Mouse (Mus musculus) gonadal fat pad, adult 2 months (tissue): Measurements from ENCODE around the gene Rnf24. TPM values are rescaled to one million over a fixed set of nuclear protein-coding genes. Genes with fewer than 3 reads are reported as not detected.
"Not testable (repeated sequence)": the region's sequence is repeated elsewhere in the genome, so short reads cannot be mapped to it uniquely, and the experiment has no call there.

ENCODE experiments used
- DNase-seq: peaks from one replicate; pipeline ENCODE4 v3.0.0-alpha.2; 2012; ENCODE audit warnings: low read depth
- polyA plus RNA-seq: library from polyadenylated mRNA; depleted of rRNA; stranded (reverse); fragments of >200 nt; gene quantifications from 2 replicates; pipeline ENCODE4 v1.2.3, GENCODE M21; 2012

Rnf24 gene
- polyA plus RNA-seq, 1 experiment: 8.5 TPM

DNA sequence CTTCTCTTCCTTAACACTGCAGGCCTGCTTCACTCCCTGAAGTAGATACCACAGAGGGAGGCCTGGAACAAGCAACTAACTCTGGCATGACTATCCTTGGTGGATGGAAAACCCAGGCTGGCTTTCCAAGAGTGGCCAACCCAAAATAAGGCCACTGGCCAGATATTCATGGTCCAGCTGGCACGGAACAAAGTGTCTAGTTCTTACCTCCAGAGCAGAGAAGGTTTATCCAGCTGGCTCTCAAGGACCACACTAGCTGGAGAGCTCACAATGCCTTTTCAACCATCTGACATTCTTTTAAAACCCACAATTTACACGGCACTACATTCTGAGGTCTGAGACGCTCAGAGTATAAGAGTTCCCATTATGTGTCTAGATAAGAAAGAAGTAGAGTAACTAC lies 8.2 kb downstream of the Rnf24 start:
- no peak for DNase-seq

DNA sequence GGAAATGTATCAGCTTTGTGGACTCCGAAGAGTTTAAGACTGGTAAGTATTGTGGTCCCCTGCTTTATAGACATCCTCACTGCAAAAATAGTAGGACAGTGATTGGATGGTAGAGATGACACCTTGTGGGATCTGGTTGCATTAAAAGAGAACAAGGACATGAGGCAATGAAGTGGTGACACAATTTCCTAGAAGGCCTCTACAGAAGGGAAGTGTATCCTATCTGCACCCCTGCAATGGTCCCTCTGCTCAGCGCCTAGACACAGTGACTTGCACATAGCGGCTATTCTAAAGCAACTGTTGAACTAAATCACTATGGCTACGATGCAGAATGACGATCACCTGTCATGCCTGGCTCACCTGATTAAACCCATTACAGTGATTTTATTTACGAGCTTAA lies 15.1 kb downstream of the Rnf24 start:
- no peak for DNase-seq

DNA sequence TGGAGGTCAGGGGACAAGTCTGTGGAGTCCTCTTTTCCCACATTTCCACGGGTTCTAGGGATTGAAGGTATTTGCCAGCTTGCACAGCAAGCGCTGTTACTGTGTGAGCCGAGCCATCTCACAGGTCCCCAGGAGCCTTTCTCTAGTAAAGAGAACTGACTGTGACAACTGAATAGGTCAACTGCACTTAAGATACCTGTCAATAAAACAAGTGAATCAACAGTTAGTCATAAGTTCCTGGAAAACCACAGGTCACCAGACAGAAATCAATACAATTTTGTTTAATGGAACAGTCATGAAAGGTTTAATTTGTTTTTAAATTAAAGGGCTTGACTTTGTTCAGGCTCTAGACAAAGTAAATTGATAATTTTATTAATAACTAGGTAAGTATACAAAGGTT lies 22.1 kb downstream of the Rnf24 start:
- DNase-seq: no peak

DNA sequence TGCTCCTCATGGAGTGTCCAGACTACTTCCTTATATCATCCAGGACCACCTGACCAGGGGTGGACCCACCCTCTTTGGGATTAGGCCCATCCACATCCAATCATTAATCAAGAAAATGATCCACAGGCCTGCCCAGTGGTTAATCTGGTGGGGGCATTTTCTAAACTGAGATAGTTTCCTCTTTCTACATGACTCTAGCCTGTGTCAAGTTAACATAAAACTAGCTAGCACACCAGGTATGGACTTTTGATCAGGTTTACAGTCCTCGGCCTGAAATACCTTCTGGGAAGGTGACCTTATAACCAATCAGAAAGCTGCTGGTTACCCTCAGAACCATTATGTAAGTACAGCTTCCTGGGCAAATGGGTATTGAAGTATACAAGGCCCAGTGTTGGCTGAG lies 23.7 kb downstream of the Rnf24 start:
- DNase-seq: no peak

DNA sequence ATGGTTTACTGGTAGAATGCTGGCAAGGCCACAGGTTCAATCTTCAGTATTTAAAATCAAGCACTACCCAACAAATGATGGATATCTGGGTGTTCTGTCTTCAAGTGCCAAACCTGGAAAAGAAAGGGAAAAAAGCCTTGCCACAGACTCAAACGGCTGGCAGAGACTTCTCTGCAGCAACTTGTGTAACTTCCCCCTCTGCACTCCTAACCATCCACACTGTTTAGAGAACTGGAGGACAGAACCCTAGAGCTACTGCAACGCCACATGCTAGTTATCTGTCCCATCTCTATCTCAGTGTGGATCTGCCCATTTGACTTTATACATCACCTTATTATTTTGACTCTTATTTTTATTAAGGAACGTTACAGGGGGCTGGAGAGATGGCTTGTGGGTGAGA lies 26.6 kb downstream of the Rnf24 start:
- no peak for DNase-seq

DNA sequence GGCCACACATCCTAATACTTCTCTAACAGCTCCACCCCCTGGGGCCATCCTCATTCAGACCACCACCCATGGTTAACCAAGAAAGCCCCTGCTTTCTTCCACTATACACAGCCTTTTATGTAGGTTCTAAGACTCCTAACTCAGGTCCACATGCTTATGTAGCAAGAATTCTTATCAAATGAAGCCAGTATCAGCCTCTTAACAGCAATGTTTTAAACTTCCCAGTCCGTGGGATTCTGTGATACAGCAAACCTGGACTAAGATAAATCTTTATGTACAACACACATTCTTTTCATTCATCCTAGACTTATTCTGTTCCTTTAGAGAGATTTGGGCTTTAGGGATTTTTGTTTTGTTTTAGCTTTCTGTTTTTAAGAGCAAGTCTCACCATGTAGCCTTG lies 29.0 kb downstream of the Rnf24 start:
- DNase-seq: no peak

DNA sequence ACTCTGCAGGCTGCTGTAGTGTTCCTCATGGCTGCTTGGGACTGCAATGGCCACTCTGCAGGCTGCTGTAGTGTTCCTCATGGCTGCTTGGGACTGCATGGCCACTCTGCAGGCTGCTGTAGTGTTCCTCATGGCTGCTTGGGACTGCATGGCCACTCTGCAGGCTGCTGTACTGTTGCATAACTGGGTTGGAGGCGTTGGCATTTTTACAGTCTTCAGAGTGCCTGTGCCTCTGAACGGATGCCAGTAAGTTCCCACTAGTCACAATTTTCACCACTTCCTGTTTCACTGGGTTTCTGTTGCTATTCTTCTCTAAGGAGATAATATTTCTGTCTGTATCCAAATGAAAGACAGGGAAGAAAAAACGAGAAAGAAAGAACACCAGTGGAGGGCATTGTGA lies 31.5 kb downstream of the Rnf24 start:
- not testable (repeated sequence) for DNase-seq

DNA sequence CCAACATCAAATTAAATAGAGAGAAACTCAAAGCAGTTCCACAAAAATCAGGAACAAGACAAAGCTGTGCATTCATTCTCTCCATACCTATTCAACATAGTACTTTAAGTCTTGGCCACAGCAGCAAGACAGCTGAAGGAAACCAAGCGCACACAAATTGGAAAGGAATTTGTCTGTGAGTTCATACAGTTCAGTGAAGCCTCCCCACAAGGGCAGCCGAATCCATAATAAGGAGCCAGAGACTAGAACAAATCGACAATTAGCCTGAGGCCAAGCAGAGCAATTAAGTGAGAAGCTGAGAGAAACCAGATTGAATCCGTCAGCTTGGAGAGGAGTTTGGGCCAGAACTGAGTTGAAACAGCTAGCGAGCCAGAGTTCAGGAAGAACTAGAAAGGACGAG lies 33.3 kb downstream of the Rnf24 start:
- no peak for DNase-seq

DNA sequence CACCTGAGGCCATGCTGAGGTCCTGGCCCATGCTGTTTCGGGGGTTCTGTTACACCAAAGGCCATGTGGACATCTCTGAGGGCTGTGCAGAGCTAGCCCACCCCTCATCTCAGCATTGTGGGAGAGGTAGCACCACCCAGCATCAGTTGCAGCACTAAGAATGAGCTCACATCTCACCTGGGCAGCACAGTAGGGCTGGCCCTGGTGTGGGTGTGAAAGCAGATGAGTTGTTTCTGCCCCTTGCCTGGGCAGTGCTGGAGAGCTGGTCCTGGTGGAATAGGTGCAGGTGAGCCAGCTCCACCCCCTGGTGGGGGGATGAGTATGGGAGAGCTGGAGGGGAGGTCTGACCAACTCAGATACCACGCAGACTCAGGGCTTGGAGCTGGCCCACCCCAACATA lies 36.5 kb downstream of the Rnf24 start:
- DNase-seq: no peak

DNA sequence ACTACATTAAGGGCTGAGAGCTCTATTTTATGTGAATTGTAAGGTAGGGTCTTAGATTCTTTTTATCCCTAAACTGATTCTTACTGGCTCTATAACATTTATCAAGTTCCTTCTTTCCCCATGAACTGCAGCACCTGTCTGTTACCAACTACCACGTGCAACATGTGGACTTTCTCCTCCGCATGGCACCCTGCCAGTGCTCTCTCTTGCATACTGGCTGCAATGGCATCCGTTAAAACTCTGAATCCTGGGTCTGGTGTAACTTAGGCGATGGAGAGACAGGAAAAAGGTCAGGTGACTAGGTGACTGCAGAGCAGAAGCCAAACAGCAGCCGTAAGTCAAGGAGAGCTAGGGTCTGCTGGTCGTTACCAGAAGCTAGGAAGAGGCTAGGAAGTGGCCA lies 43.4 kb downstream of the Rnf24 start:
- no peak for DNase-seq

DNA sequence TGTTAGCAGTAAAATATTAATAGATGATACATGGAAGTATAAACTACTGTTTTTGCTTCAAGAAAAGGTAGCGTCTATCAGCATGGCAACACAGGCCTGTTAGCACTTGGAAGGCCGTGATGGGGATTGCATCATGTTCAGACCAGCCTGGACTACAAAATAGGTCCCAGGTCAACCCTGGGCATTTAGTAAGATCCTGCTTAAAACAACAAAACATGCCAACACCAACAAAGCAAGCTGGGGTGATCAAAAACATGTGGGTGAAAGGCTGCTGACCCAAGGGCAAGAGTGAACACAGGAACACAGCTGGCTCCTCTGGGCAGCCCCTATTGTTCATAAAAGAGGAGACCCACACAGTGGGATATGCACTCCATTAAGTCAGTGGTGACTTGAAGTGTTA lies 44.9 kb downstream of the Rnf24 start:
- DNase-seq: no peak

DNA sequence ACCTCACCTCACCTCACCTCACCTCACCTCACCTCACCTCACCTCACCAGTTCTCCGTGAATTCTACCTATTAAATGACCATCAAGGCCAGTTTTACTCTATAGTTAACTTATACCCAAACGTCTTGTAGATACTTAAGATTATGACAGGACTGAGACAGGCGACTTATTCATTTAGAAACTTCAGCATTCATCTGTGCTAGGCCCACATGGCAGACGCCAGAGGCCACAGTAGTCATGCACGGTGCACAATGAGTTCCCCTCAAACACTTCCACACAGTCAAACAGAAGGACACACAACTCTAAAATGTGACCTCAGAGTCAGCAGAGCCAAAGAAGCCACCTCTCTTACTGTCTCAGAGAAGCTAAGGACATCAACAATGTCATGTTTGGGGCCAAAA lies 45.3 kb downstream of the Rnf24 start:
- no peak for DNase-seq

DNA sequence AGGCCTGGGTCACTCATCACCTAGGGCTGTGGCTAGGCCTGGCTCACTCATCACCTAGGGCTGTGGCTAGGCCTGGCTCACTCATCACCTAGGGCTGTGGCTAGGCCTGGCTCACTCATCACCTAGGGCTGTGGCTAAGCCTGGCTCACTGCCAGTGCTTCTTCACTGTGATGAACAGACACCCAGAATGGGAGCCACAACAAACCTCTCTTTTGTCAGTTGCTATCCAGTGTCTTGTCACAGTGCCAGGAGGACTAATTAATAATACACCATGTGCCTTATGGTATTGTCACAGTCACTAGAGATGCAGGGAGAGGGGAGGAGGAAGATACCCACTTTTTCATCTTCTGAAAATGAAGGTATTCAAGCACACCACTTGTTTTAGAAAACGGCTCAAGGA lies 47.5 kb downstream of the Rnf24 start:
- not testable (repeated sequence) for DNase-seq

DNA sequence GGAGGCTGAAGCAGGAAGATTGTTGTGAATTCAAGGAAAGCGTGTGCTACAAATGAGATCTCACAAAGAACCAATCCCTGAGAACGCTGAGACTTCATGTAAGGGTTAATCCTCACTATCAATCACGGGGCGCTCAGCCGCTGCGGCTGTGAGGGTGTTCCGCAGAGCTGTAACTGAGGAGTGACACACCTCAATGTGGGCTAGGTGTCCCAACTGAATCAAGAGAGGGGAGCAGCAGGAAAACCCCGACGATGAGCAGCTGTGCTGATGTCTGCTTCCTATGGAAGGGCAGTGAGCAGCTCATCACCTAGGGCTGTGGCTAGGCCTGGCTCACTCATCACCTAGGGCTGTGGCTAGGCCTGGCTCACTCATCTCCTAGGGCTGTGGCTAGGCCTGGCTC lies 48.2 kb downstream of the Rnf24 start:
- DNase-seq: no peak

DNA sequence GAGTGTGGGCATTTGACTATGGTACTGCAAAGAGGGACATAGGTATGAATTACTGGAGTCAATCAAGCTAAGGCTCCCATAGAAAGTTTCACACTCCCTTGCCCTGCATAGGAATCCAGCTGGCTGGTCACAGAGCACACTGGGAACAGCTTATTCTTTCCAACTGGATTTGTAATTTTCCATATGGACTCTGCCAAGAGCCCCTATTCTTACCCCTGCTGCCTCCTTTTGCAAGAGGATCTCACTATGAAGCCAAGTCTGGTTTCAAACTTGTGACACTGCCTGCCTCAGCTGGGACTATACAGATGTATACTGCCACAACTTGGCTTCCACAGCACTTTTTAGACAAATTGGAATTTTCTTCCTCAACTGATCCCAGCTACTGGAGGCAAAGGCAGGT lies 51.1 kb downstream of the Rnf24 start:
- DNase-seq: no peak

DNA sequence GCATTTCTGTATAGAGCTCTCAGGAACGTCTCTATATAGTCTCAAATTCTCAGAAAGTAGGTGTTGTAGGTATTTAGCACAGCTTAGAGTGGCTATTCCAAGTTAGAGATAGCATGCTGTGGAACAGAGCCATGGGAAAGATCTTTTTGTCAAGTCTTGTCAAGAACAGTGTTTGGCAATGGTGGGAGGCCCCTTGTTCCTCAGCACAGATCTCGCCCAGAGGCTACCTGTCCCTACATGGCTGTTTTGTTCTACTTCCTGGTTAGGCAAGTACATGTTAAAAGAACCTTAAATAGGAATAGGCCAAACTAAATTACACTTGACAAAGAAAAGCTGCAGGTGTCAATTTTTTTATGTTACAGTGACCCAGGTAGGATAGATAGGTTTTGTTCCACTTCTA lies 52.2 kb downstream of the Rnf24 start:
- DNase-seq: no peak

DNA sequence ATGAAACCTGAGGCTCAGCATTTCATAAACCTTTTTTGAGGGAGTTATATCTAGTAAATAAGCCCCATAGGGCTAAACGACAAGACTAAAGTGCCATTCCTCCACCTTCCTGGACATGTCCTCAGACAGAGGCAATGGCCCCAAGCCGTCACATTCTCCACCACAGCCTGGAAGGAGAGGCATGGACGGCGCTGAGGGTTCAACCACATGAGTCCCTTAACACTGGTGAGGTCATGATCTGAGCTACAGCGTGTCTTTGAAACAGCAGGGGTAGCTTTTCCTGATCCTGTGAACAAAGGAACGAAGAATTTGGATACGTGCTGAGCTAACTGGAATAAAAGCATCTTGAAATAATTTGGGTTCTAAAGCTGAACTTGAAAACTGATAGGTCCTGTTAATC lies 54.0 kb downstream of the Rnf24 start:
- DNase-seq: not testable (repeated sequence)

DNA sequence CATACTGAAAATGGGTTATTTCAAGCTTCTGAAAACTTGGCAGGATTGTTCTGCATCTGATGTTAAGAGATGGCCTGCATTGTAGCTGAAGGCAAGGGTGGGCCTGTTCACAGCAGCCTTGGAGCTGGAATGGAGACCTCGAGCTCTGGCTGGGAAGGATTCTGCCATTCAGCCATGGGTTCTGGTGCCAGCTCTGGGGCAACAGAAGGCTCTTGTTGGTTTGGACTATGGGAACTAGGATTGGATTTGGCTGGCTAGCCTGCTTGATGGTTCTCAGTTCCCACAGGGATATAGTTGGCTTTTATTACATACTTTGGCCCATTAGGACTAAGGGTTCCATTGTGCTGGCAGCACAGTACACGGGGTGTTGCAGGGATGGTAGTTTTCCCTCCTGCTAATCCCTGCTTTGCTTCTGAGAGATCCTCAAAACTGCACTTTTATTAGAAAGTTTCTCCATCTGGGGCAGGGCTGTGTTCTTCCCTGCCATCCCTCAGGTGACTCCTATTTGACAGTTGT lies 55.9 kb downstream of the Rnf24 start:
- DNase-seq: no peak

DNA sequence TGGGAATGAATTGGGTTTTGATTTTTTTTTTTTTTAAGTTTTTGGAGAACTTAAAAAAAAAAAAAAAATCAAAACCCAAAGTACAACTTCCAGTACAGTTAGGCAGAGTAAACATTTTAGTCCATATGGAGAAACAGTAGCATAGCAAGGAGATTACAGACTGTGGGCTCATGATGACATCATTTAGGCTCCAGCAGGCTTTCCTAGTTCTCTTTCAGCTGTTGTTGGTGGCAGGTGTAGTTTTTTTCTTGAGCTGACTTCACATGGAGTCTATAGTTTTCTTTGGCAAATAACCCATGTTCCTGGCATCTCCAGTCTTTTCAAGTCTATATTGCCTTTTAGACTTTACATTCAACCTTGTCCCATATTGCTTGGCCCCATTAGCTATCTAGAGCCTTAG lies 62.0 kb downstream of the Rnf24 start:
- no peak for DNase-seq

DNA sequence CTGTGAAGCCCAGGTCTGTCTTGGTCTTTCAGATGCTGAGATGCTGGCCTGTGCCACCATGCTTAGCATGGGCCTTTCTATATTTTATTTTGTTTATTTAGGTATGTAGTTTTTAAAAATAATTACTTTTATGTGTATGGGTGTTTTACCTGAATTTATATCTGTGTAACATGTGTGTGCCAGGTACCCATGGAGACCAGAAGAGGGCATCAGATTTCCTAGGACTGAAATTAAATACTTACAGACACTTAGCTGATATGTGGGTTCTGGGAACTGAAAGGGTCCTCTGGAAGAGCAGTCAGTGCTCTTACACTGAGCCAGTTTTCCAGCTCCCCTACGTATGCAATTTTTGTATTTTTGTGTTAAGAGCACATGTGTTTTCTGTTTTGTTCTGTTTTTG lies 66.4 kb downstream of the Rnf24 start:
- DNase-seq: no peak

DNA sequence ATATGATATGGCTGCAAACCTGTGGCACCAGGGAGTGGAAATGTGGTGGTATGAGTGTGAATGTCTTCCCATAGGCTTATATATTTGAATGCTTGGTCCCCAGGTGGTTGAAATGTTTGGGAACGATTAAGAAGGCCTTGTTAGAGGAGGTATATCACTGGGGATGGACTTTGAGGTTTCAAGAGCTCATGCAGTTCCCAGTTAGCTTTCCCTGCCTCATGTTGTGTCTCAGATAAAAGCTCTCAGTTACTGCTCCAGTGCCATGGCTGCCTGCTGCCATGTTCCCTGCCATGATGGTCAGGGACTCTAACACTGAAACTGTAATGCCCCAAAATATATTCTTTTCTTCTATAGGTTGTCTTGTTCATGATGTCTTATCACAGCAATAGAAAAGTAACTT lies 71.1 kb downstream of the Rnf24 start:
- DNase-seq: no peak

DNA sequence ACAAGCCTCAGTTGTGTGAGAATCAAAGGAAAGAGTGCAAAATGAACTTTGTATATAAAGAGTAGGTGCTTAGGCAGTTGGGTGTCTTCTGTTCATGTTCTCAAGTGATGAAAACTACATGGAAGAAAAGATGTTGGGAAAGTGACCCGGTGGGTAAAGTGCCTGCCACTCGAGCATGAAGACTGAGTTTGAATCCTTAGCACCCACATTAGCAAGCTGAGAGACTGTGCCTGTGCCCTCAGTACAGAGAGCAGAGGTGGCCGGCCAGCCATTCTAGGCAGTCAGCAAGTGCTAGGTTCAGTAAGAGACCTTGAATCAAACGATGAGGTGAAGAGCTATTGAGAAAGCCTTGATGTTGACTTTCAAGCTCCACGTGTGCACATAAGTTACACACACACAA lies 76.0 kb downstream of the Rnf24 start:
- no peak for DNase-seq

DNA sequence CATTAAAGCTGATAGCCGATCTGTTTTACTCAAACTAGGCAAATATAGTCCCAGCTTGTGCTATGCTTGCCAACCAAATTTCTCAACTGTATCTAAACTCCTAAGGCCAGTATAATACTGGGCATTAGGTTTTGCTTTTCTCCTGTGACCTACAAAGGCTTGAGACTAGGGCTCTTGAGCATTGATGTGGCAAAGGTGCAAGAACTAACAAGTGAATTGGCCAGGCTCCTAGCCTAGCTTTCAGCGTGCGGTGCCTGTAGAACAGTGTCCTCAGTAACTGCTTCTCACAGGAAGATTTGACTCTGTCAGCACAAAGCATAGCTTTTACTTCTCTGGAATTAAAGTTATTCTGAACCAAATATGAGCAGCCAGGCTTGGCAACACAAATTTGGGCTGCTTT lies 77.2 kb downstream of the Rnf24 start:
- no peak for DNase-seq

DNA sequence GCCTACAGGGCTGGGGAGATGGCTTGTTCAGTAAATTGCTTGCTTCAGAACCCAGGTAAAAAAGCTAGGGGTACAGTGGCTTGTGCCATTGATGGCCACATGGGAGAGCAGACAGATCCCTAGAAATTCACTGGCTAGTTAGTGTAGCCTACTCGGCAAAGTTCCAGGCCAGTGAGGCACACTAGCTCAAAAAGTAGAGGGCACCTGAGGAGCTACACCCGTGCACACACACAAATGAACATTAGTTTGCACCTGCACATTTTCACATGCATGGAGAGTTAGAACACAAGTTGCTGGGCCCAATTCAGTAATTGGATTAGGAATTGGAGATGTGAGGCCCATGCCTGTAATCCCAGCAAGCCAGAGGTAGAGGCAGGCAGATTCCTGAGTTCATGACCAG lies 87.6 kb downstream of the Rnf24 start:
- DNase-seq: no peak

DNA sequence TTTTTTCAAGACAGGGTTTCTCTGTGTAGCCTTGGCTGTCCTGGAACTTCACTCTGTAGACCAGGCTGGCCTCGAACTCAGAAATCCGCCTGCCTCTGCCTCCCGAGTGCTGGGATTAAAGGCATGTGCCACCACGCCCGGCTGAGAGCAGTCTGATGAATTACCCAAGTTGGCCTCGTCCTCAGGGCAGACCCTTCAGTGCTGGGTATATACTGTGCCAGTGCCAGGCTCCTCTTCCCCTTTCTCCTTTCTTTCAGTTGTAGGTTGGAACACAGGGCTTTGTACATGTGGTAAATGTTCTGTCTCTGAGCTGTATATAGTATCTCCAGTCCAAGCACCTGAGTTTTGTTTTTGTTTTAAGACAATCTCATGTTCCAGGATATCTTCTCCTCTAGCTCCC lies 88.7 kb downstream of the Rnf24 start:
- no peak for DNase-seq
